Mouse (Mus musculus) CD4-positive naive resting alpha-beta T cell, adult 57 days (primary cell): ENCODE results near the gene H2-Aa. TPM values are rescaled to one million over a fixed set of nuclear protein-coding genes. Genes with fewer than 3 reads are reported as not detected.

Source experiments
- total RNA-seq: library from RNA; stranded (reverse); gene quantifications from one replicate; pipeline ENCODE4 v1.2.4, GENCODE M21; 2023

The H2-Aa gene
- 180 TPM for total RNA-seq

DNA sequence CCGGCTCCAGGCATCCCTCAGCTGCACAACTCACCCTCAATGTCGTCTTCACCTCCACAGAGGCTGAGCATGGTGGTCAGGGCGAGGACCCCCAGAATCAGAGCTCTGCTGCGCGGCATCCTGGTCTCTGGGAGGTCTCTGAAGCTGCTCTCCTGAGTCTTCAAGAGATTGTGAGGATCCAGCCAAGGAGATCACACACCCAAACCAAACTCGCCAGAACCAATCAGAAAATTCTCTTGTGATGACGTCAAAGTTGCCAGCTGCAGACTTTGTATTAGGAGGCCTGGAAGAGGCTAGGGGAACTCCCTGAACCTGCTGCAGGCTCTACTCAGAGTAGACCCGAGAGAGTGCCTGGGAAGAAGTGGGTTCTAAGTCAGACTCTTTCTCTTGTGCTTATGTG is at the start of gene H2-Aa:
Gene H2-Aa (minus strand): TSS at position 176 of the 400 bp plus-strand sequence.

GRCm38 (mm10) chr17:34325436-34325835 is 37.8 kb upstream of the H2-Aa start, which contains the start of gene H2-Eb2:
TSS of gene H2-Eb2 (plus strand) at chr17:34325665.

DNA sequence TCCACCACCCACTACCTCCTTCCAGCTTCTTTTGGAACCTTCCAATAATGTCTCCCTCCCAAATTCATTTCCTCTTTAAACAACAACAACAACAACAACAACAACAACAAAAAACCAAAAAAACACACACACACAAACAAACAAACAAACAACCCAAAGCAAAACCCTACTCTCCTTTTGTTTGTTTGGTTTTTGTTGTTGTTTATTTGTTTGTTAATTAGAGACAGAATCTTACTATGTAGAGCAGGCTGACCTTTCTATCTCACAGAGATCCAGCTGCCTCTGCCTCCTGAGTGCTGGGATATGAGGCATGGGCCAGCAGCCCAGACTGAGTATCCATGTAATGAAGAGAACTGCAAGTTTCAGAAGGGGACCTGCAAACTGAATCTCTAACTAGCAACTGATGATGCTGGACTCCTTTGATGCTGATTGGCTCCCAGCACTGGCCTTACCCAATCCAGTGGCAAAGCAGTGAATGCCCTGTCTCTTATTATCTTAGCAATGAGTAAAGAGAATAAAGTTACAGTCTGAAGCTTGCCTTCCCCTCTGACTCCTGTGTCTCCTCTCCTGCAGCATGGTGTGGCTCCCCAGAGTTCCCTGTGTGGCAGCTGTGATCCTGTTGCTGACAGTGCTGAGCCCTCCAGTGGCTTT is 17.9 kb upstream of the H2-Aa start, which contains the start of gene H2-Eb1:
Gene H2-Eb1 (plus strand): TSS at position 488 of the 651 bp plus-strand sequence.

DNA sequence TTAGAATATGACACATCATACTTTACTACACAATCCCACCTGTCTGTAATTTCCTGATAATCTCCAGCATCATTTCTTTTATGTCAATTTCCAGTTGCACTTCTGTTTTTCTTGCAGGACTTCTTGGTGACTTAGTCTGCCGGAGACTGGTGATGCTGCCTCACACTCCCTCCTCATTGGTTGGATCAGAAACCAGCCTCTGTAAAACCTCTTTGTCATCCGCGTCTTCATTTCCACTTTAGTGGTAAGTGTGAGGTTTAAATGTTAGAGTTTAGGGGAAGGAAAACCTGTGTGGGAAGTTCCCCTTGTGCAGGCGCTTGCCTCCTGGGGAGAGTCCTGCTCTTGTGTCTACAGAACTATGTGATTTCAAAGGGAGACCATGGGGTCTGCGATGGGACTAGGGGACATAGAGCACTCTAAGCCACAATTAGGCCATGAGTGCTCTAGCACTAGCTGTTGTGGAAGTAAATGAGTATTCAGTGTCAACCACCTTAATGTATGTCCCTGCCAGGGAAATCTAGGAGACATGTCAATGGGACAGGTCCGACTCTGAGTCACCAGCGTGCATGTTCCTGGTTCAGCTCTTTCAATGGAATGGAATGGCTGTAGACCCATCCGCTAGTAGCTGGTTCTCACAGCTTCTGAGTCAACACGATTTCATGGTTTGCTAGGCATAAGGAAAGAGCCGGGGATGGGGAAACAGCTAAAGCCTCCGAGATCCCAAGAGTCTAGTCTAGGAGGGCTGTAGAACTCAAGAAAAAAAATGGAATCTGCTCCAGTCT is 29.8 kb downstream of the H2-Aa start, which contains the start of gene H2-Ab1:
Gene H2-Ab1 (plus strand): TSS at position 96 of the 782 bp plus-strand sequence.

DNA sequence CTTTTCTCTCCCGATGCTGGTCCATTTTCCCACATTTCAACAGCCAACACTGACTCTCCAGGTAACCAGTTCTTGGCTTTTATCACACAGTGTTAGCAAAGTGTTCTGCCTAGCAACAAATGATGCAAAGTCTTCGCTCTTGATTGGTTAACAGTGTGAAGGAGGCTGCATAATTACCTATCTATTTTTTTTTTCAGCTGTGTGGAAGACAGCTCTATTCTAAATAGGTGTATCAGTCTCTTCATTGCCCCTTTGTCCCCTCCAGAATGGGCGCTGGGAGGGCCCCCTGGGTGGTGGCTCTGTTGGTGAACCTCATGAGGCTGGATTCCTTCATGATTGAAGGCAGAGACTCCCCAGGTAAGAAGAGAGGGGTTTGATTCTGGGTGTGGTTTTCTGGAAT is 48.9 kb downstream of the H2-Aa start, which contains the start of gene H2-Ob:
Gene H2-Ob (plus strand): TSS at position 198 of the 400 bp plus-strand sequence.

Other genes with a start within 250 kb of the H2-Aa start
- 40.9 TPM for gene Col11a2, start 248.4 kb downstream of the H2-Aa start, total RNA-seq
- 8.9 TPM for gene H2-Oa, start 195.5 kb downstream of the H2-Aa start, total RNA-seq
- 41.5 TPM for gene H2-DMa, start 168.3 kb downstream of the H2-Aa start, total RNA-seq
- 400 TPM for gene Brd2, start 165.2 kb downstream of the H2-Aa start, total RNA-seq
- 40.5 TPM for gene H2-DMb2, start 144.5 kb downstream of the H2-Aa start, total RNA-seq
- gene H2-DMb1, start 134.8 kb downstream of the H2-Aa start, total RNA-seq: 26.0 TPM
- 163 TPM for gene Tap1, start 100.3 kb downstream of the H2-Aa start, total RNA-seq
- 144 TPM for gene Psmb9, start 100.1 kb downstream of the H2-Aa start, total RNA-seq
- gene Psmb8, start 90.1 kb downstream of the H2-Aa start, total RNA-seq: 220 TPM
- gene Tap2, start 84.3 kb downstream of the H2-Aa start, total RNA-seq: 147 TPM
- gene H2-Ob, start 48.9 kb downstream of the H2-Aa start, total RNA-seq: 92.6 TPM
- 189 TPM for gene H2-Ab1, start 30.1 kb downstream of the H2-Aa start, total RNA-seq
- 143 TPM for gene H2-Eb1, start 18.0 kb upstream of the H2-Aa start, total RNA-seq
- 0.95 TPM for gene H2-Eb2, start 37.8 kb upstream of the H2-Aa start, total RNA-seq
- gene Btnl2, start 67.0 kb upstream of the H2-Aa start, total RNA-seq: not detected
- not detected for gene Btnl1, start 89.3 kb upstream of the H2-Aa start, total RNA-seq
- 1.2 TPM for gene BC051142, start 111.0 kb upstream of the H2-Aa start, total RNA-seq
- not detected for gene Btnl4, start 189.5 kb upstream of the H2-Aa start, total RNA-seq
- not detected for gene Btnl6, start 229.5 kb upstream of the H2-Aa start, total RNA-seq